Mouse (Mus musculus): ENCODE data around the gene Plek. TPM values are rescaled to one million over a fixed set of nuclear protein-coding genes. Genes with fewer than 3 reads are reported as not detected.
"Not testable (repeated sequence)": the region's sequence is repeated elsewhere in the genome, so short reads cannot be mapped to it uniquely, and the experiment has no call there.

The Plek gene
- polyA plus RNA-seq, 2 experiments = 2.2 to 3.9 TPM

- 84% methylated on average over 6 of the region's 6 CpGs for whole genome bisulfite sequencing
- no peak overlapping the region for H3K9ac ChIP-seq (ENCODE audit: low read depth, low read length, severe bottlenecking)
- no peak for TF ChIP-seq POLR2A (IDR thresholded peaks at IDR 0.05; ENCODE audit: borderline replicate concordance, extremely low read depth, insufficient read depth, insufficient read length)
- H3K4me3 ChIP-seq (replicated peaks; ENCODE audit: low read length) = no peak overlapping the region
- H3K9me3 ChIP-seq (ENCODE audit: control insufficient read depth, low read length) = peaks cover 6% of the 10 kb centered on the region; the same call in 1 of the 2 replicates
- no peaks in the 10 kb centered on the region for H3K4me1 ChIP-seq (ENCODE audit: control insufficient read depth, insufficient read depth, low read length)
- H3K27ac ChIP-seq (replicated peaks; ENCODE audit: low read depth, low read length) = no peak overlapping the region
- no peak overlapping the region for H3K4me2 ChIP-seq (replicated peaks; ENCODE audit: low read depth, low read length, severe bottlenecking)
- no peaks in the 10 kb centered on the region for H3K36me3 ChIP-seq (ENCODE audit: control insufficient read depth, insufficient read depth, low read length)
- ATAC-seq (ENCODE audit: low FRiP score, low read depth) = no peak
- DNase-seq (ENCODE audit: low spot score) = no peak
- H3K27me3 ChIP-seq (ENCODE audit: control insufficient read depth, insufficient read depth, low read length) = no peaks in the 10 kb centered on the region
These were observed 29.0 kb downstream of the Plek start for GRCm38 (mm10) chr11:17023206-17023605.

GRCm38 (mm10) chr11:17019328-17019727 is 32.9 kb downstream of the Plek start:
- no peak overlapping the region for H3K4me3 ChIP-seq (replicated peaks; ENCODE audit: low read length)
- DNase-seq (ENCODE audit: low spot score) = no peak
- ATAC-seq (ENCODE audit: low FRiP score, low read depth) = no peak
- H3K4me1 ChIP-seq (ENCODE audit: control insufficient read depth, insufficient read depth, low read length) = no peaks in the 10 kb centered on the region
- no peak overlapping the region for H3K4me2 ChIP-seq (replicated peaks; ENCODE audit: low read depth, low read length, severe bottlenecking)
- no peak overlapping the region for H3K27ac ChIP-seq (replicated peaks; ENCODE audit: low read depth, low read length)
- no peaks in the 10 kb centered on the region for H3K27me3 ChIP-seq (ENCODE audit: control insufficient read depth, insufficient read depth, low read length)
- no peak overlapping the region for H3K9ac ChIP-seq (ENCODE audit: low read depth, low read length, severe bottlenecking)
- 92% methylated on average over 7 of the region's 7 CpGs for WGBS
- H3K9me3 ChIP-seq (ENCODE audit: control insufficient read depth, low read length) = peaks cover 9% of the 10 kb centered on the region; the same call in 1 of the 2 replicates
- TF ChIP-seq POLR2A (IDR thresholded peaks at IDR 0.05; ENCODE audit: borderline replicate concordance, extremely low read depth, insufficient read depth, insufficient read length) = no peak
- H3K36me3 ChIP-seq (ENCODE audit: control insufficient read depth, insufficient read depth, low read length) = no peaks in the 10 kb centered on the region

GRCm38 (mm10) chr11:17012948-17013347 is 39.2 kb downstream of the Plek start:
- Histone ChIP-seq H3K27ac (replicated peaks; ENCODE audit: low read depth, low read length) (no peak overlapping the region), H3K4me2 (replicated peaks; ENCODE audit: low read depth, low read length, severe bottlenecking) (no peak overlapping the region), H3K4me1 (ENCODE audit: control insufficient read depth, insufficient read depth, low read length) (no peaks in the 10 kb centered on the region), H3K4me3 (replicated peaks; ENCODE audit: low read length) (no peak overlapping the region), H3K36me3 (ENCODE audit: control insufficient read depth, insufficient read depth, low read length) (no peaks in the 10 kb centered on the region), H3K9ac (ENCODE audit: low read depth, low read length, severe bottlenecking) (no peak overlapping the region), H3K27me3 (ENCODE audit: control insufficient read depth, insufficient read depth, low read length) (no peaks in the 10 kb centered on the region), H3K9me3 (ENCODE audit: control insufficient read depth, low read length) (0 out of 2 replicates have a peak, but pooled peaks cover 2% of the 10 kb centered on the region)
- no peak for ATAC-seq (ENCODE audit: low FRiP score, low read depth)
- no peak for DNase-seq (ENCODE audit: low spot score)
- TF ChIP-seq POLR2A (IDR thresholded peaks at IDR 0.05; ENCODE audit: borderline replicate concordance, extremely low read depth, insufficient read depth, insufficient read length) = no peak

DNA sequence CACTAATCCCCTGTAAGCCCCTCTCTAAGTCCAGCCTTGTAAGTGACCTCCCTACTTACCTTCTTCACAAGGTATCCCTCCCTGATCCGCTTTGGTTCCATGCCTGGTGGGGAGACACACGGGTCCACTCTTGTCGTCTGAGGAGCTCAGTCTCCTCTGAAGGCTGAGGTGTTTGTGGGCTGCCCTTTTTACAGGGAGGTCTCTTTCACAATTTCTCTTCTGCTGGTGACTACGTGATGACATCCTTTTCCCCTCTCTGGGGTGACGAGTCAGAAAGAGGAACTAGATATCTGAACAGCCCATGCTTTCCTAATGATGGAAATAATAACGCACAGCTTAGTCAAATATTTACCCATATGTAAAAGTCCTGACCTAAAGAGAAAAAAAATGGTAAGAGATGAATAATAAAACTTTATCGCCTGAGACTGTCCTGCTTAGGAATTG is 43.7 kb downstream of the Plek start:
- 67% methylated on average over 7 of the region's 7 CpGs for whole genome bisulfite sequencing
- Histone ChIP-seq H3K4me3 (replicated peaks; ENCODE audit: low read length) (no peak overlapping the region), H3K9me3 (ENCODE audit: control insufficient read depth, low read length) (no peaks in the 10 kb centered on the region), H3K4me2 (replicated peaks; ENCODE audit: low read depth, low read length, severe bottlenecking) (no peak overlapping the region), H3K27me3 (ENCODE audit: control insufficient read depth, insufficient read depth, low read length) (no peaks in the 10 kb centered on the region), H3K9ac (ENCODE audit: low read depth, low read length, severe bottlenecking) (no peak overlapping the region), H3K36me3 (ENCODE audit: control insufficient read depth, insufficient read depth, low read length) (no peaks in the 10 kb centered on the region), H3K4me1 (ENCODE audit: control insufficient read depth, insufficient read depth, low read length) (no peaks in the 10 kb centered on the region), H3K27ac (replicated peaks; ENCODE audit: low read depth, low read length) (no peak overlapping the region)
- no peak for DNase-seq (ENCODE audit: low spot score)
- no peak for ATAC-seq (ENCODE audit: low FRiP score, low read depth)
- no peak for TF ChIP-seq POLR2A (IDR thresholded peaks at IDR 0.05; ENCODE audit: borderline replicate concordance, extremely low read depth, insufficient read depth, insufficient read length)

GRCm38 (mm10) chr11:17007517-17008173 is 44.5 kb downstream of the Plek start:
- H3K4me3 ChIP-seq (replicated peaks; ENCODE audit: low read length) = no peak overlapping the region
- no peaks in the 10 kb centered on the region for H3K9me3 ChIP-seq (ENCODE audit: control insufficient read depth, low read length)
- no peak overlapping the region for H3K4me2 ChIP-seq (replicated peaks; ENCODE audit: low read depth, low read length, severe bottlenecking)
- no peaks in the 10 kb centered on the region for H3K4me1 ChIP-seq (ENCODE audit: control insufficient read depth, insufficient read depth, low read length)
- no peak overlapping the region for H3K9ac ChIP-seq (ENCODE audit: low read depth, low read length, severe bottlenecking)
- ATAC-seq (ENCODE audit: low FRiP score, low read depth) (no peak), DNase-seq (ENCODE audit: low spot score) (no peak)
- TF ChIP-seq POLR2A (IDR thresholded peaks at IDR 0.05; ENCODE audit: borderline replicate concordance, extremely low read depth, insufficient read depth, insufficient read length) = no peak
- no peak overlapping the region for H3K27ac ChIP-seq (replicated peaks; ENCODE audit: low read depth, low read length)
- H3K36me3 ChIP-seq (ENCODE audit: control insufficient read depth, insufficient read depth, low read length) = no peaks in the 10 kb centered on the region
- WGBS = 85% methylated on average over 5 of the region's 5 CpGs
- no peaks in the 10 kb centered on the region for H3K27me3 ChIP-seq (ENCODE audit: control insufficient read depth, insufficient read depth, low read length)

DNA sequence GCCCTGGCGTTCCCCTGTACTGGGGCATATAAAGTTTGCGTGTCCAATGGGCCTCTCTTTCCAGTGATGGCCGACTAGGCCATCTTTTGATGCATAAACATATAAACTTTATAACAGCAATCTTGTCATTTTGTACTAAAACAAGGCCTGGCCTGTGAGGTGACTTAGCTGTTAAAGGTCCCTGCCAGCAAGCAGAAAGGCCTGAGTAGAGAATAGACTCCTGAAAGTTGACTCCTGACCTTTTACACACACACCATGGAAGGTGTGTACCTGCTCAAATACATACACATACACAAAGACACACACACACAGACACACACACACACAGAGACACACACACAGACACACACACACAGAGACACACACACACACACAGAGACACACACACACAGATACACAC is 45.7 kb downstream of the Plek start:
- H3K4me2 ChIP-seq (replicated peaks; ENCODE audit: low read depth, low read length, severe bottlenecking); H3K9ac ChIP-seq (ENCODE audit: low read depth, low read length, severe bottlenecking); ATAC-seq (ENCODE audit: low FRiP score, low read depth); H3K9me3 ChIP-seq (ENCODE audit: control insufficient read depth, low read length); H3K36me3 ChIP-seq (ENCODE audit: control insufficient read depth, insufficient read depth, low read length); H3K27me3 ChIP-seq (ENCODE audit: control insufficient read depth, insufficient read depth, low read length); H3K27ac ChIP-seq (replicated peaks; ENCODE audit: low read depth, low read length); H3K4me3 ChIP-seq (replicated peaks; ENCODE audit: low read length); DNase-seq (ENCODE audit: low spot score); H3K4me1 ChIP-seq (ENCODE audit: control insufficient read depth, insufficient read depth, low read length): not testable (repeated sequence)
- 44% methylated on average over 2 of the region's 3 CpGs for WGBS
